Mouse (Mus musculus) E14TG2a.4 (cell line): ENCODE data around the gene Zfp827.

Source experiments
- CTCF ChIP-seq: conservative IDR thresholded peaks from 2 replicates; pipeline ENCODE4 v1.5.1; 2014; ENCODE audit warnings: low read length
- NANOG ChIP-seq: IDR thresholded peaks from 2 replicates; pipeline ENCODE4 v1.6.1; 2014; ENCODE audit warnings: borderline replicate concordance, low read length, mixed read lengths
- POU5F1 ChIP-seq: IDR thresholded peaks from 2 replicates; pipeline ENCODE4 v1.6.1; 2014; ENCODE audit warnings: low read length, borderline replicate concordance

GRCm38 (mm10) chr8:79127211-79127816, 99.1 kb downstream of the Zfp827 start:
- TF ChIP-seq CTCF (no peak), NANOG (no peak), POU5F1 (no peak)
